Mouse (Mus musculus) liver, adult 2 months (tissue): ENCODE measurements around the gene Fut2. TPM values are rescaled to one million over a fixed set of nuclear protein-coding genes. Genes with fewer than 3 reads are reported as not detected.
A peak's percentile ranks its signal among the peaks of the same experiment; 100 is the strongest.

Source experiments
- DNase-seq: peaks from one replicate; pipeline ENCODE4 v3.0.0-alpha.2; 2011; ENCODE audit warnings: low read depth, low spot score; ENCODE audit errors: extremely low read depth
- H3K27ac ChIP-seq: fragments of 200-500 bp; replicated peaks from 2 replicates; pipeline ENCODE4 v1.5.1; 2012; ENCODE audit warnings: low read depth, mild to moderate bottlenecking, control low read depth, inconsistent platforms, low read length; ENCODE audit not compliant: insufficient read depth
- H3K27me3 ChIP-seq: fragments of 200-500 bp; 2 replicates; pipeline ENCODE4 v1.6.1; 2012; ENCODE audit warnings: mild to moderate bottlenecking, moderate library complexity, low read length, inconsistent platforms; ENCODE audit not compliant: control insufficient read depth, insufficient read depth
- H3K36me3 ChIP-seq: fragments of 200-500 bp; 2 replicates; pipeline ENCODE4 v1.6.1; 2012; ENCODE audit warnings: low read length, inconsistent platforms; ENCODE audit not compliant: control insufficient read depth, insufficient read depth
- H3K4me1 ChIP-seq: fragments of 200-500 bp; 2 replicates; pipeline ENCODE4 v1.6.1; 2011; ENCODE audit warnings: low read length; ENCODE audit not compliant: control insufficient read depth, insufficient read depth
- H3K4me3 ChIP-seq: fragments of 200-500 bp; 2 replicates; pipeline ENCODE4 v1.5.1; 2011; ENCODE audit warnings: low read depth, mild to moderate bottlenecking, control low read depth, low read length, moderate library complexity; ENCODE audit not compliant: insufficient read depth
- H3K79me2 ChIP-seq: fragments of 200-500 bp; 2 replicates; pipeline ENCODE4 v1.6.1; 2012; ENCODE audit warnings: inconsistent platforms, mild to moderate bottlenecking, low read length, moderate library complexity; ENCODE audit not compliant: control insufficient read depth, insufficient read depth
- H3K9ac ChIP-seq: fragments of 200-500 bp; 2 replicates; pipeline ENCODE4 v1.6.1; 2012; ENCODE audit warnings: low read depth, mild to moderate bottlenecking, control low read depth, inconsistent platforms, low read length
- CTCF ChIP-seq: fragments of 200-500 bp; IDR thresholded peaks from 2 replicates; pipeline ENCODE4 v1.5.1; 2011; ENCODE audit warnings: low read depth, low read length, control low read depth
- POLR2A ChIP-seq: fragments of 200-500 bp; IDR thresholded peaks from 2 replicates; pipeline ENCODE4 v1.6.1; 2011; ENCODE audit warnings: low read length, control low read depth; ENCODE audit not compliant: insufficient read depth; ENCODE audit errors: extremely low read depth
- WGBS: fragments of 180-500 bp; shearing (Covaris S2); methylation state at CpG from one replicate; pipeline ENCODE4 v1.1.7; 2018; 5-methylcytosine and 5-hydroxymethylcytosine counted together
- polyA plus RNA-seq: library from polyadenylated mRNA; depleted of rRNA; stranded (reverse); fragments of >200 nt; gene quantifications from 2 replicates; pipeline ENCODE4 v1.2.3, GENCODE M21; 2012
- total RNA-seq: library from RNA; depleted of rRNA; stranded (reverse); fragments of >200 nt; gene quantifications from 2 replicates; pipeline ENCODE4 v1.2.3, GENCODE M21; 2014

The Fut2 gene
- total and polyA plus RNA-seq, 2 experiments = 0.05 to 0.18 TPM

DNA sequence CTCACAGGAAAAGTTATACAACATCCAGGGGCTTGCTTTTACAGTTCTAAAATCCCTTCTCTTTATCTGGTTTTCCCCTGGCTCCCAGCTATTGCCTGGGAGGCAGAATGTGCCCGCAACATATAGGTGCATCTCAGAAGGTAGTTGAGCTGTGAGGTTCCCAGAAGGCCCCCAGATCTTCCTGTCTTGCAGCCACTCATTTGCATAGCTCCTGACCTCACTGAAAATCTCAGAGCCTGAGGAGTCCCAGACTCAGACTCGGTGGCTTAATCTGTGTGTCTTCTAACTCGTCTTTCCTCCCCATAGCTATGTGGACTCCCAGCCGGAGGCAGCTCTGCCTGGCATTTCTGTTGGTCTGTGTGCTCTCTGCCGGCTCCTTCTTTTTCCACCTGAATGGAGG, 47.9 kb downstream of the Fut2 start:
- H3K4me3 ChIP-seq = no peak overlapping the region
- H3K79me2 ChIP-seq = no peaks in the 10 kb centered on the region
- H3K27me3 ChIP-seq = no peaks in the 10 kb centered on the region
- 91% methylated on average over 5 of the region's 5 CpGs for WGBS
- no peak overlapping the region for H3K27ac ChIP-seq
- H3K9ac ChIP-seq = no peak overlapping the region
- no peaks in the 10 kb centered on the region for H3K36me3 ChIP-seq
- H3K4me1 ChIP-seq = peaks cover 10% of the 10 kb centered on the region
- TF ChIP-seq CTCF = no peak
- no peak for TF ChIP-seq POLR2A
- no peak for DNase-seq

DNA sequence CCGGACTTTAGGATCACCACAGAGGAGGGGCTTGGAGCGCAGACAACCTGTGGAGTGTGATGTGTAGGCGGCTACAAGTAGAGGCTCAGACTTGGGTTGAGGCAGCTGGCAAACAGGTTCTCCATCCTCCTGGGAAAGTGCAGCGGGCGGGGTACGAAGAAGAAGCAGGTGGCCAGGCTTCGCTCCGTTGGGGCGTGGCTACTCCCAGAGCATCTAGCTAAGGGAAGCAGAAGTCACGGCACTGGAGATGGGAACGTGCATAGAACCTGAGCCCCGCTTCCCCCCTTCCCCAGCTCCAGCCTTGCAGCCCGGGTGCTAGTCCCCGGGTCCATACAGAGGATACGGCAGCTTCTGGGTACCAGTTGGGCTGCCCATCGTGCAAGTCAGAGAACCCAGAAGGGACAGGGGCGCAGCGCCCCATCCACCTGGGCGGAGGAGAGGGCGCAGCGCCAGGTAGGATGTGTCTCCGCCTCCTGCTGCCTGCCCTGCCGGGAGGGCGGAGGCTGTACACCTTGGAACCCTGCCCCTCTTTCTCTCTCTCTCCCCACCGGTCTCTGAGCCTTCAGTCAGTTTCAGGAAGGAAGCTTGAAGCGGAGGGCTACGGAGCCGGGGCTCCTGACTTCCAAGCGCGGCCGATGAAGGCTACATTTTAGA, 49.0 kb downstream of the Fut2 start, which contains the start of gene Fut1:
Fut1 (plus strand) TSS at position 248 of the 654 bp plus-strand sequence.
- no peaks in the 10 kb centered on the region for H3K36me3 ChIP-seq
- no peak for TF ChIP-seq CTCF
- no peak for TF ChIP-seq POLR2A
- no peaks in the 10 kb centered on the region for H3K27me3 ChIP-seq
- WGBS = 43% methylated on average over 31 of the region's 31 CpGs
- no peak within 1 kb of the TSS; the same call in 1 of the 2 replicates for H3K27ac ChIP-seq
- no peak for DNase-seq
- H3K4me3 ChIP-seq = no peak within 1 kb of the TSS
- peaks cover 10% of the 10 kb centered on the region for H3K4me1 ChIP-seq
- H3K79me2 ChIP-seq = no peaks in the 10 kb centered on the region
- no peak within 1 kb of the TSS for H3K9ac ChIP-seq

DNA sequence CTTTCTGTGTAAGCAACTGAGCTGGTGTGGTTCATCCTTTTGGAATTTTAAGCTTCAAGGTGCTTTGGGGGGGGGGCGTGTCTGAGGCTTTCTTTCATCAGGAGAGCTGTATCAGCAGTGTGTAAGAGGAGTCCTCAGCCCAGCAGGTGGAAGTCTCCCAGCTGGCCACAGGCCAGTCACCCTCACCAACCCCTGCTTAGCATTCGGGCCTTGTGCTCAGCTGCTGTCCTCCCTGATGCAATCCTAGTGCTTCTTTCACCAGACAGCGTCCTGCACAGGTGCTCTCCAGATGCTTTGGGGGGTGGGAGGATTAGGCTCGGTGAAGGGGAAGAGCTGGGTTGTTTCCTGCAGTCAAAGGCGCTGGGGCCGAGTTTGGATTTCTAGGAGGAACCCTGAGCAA, 49.9 kb downstream of the Fut2 start:
- Histone ChIP-seq H3K79me2 (no peaks in the 10 kb centered on the region), H3K4me1 (peaks cover 10% of the 10 kb centered on the region), H3K36me3 (no peaks in the 10 kb centered on the region), H3K27me3 (no peaks in the 10 kb centered on the region), H3K4me3 (no peak overlapping the region), H3K9ac (no peak overlapping the region), H3K27ac (no peak overlapping the region; the same call in 1 of the 2 replicates)
- no peak for TF ChIP-seq CTCF
- TF ChIP-seq POLR2A = no peak
- 34% methylated on average over 6 of the region's 6 CpGs for WGBS
- DNase-seq = peak; percentile 84

DNA sequence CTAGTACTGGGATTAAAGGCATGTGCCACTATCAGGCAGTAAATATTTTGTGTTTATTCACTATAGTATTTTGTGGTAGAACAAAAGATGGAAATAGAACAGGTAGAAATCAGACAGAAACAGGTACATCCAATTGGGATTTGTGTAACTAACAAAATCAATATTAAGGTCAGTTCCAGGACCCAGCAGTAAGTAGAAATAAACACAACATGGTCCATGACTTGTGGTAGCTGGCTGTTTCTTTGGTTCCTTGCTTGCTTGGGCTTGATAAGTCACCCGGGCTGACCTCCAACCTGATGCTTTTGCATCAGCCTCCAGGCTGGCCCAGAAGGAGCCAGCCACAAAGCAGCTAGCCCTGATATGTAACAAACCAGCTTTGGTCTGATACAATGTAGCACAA, 56.7 kb downstream of the Fut2 start:
- no peaks in the 10 kb centered on the region for H3K27me3 ChIP-seq
- WGBS = 11% methylated on average over 1 of the region's 1 CpGs
- DNase-seq = peak; percentile 96
- H3K27ac ChIP-seq = peak overlapping the region; percentile 31; the same call in 1 of the 2 replicates
- no peaks in the 10 kb centered on the region for H3K36me3 ChIP-seq
- H3K79me2 ChIP-seq = no peaks in the 10 kb centered on the region
- peaks cover 17% of the 10 kb centered on the region for H3K4me1 ChIP-seq
- TF ChIP-seq POLR2A (no peak), CTCF (no peak)
- H3K4me3 ChIP-seq = no peak overlapping the region
- H3K9ac ChIP-seq = no peak overlapping the region

DNA sequence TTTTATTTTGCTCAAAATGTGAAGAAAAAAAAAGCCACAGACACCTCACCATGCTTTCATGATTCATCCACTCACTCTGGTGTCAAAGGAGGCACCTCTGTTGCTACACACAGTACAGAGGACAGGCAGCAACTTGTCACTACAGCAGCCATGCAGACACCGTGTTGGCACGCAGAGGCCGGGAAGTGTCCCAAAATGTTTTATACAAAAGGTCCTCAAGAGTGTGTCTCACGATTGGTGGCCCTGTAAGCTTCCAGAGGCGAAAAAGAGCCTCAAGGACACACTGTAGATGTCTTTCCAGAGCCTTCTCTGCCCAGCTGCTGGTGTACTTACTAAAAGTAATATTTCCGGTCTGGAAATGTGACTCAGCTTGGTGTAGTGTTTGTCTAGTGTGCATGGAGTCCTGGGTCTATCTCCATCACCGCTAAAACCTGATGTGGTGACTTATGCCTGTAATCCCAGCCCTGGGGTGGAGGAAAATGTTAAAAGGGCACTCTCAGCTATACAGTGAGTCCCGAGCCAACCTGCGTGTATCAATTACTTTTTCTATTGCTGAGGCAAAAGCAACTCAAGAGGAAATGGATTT, 60.4 kb downstream of the Fut2 start:
- Histone ChIP-seq H3K27ac (no peak overlapping the region), H3K9ac (no peak overlapping the region), H3K4me1 (peaks cover 12% of the 10 kb centered on the region), H3K4me3 (no peak overlapping the region), H3K79me2 (no peaks in the 10 kb centered on the region), H3K27me3 (no peaks in the 10 kb centered on the region), H3K36me3 (no peaks in the 10 kb centered on the region)
- WGBS = 80% methylated on average over 9 of the region's 9 CpGs
- no peak for TF ChIP-seq POLR2A
- no peak for TF ChIP-seq CTCF
- no peak for DNase-seq
